Mouse (Mus musculus) embryonic facial prominence, embryonic 14.5 days (tissue): ENCODE data around the gene Ptgir. TPM values are rescaled to one million over a fixed set of nuclear protein-coding genes. Genes with fewer than 3 reads are reported as not detected.
A peak's percentile ranks its signal among the peaks of the same experiment; 100 is the strongest.

Source experiments
- ATAC-seq: fragments of 200-750 bp; cut with Nextera tagmentation; 2 replicates; pipeline ENCODE4 v1.8.0; 2017; ENCODE audit warnings: low read depth, moderate number of reproducible peaks, moderate TSS enrichment
- DNase-seq: peaks from one replicate; pipeline ENCODE4 v3.0.0-alpha.2; 2015; ENCODE audit warnings: low spot score
- H3K27ac ChIP-seq: fragments of 300-500 bp; sonication (generic); replicated peaks from 2 replicates; pipeline ENCODE4 v1.5.1; 2014; ENCODE audit warnings: low read depth, mild to moderate bottlenecking, low read length, moderate library complexity
- H3K27me3 ChIP-seq: fragments of 300-500 bp; sonication (generic); replicated peaks from 2 replicates; pipeline ENCODE4 v1.6.1; 2014; ENCODE audit warnings: low read length; ENCODE audit not compliant: control insufficient read depth, insufficient read depth
- H3K36me3 ChIP-seq: fragments of 300-500 bp; sonication (generic); 2 replicates; pipeline ENCODE4 v1.6.1; 2014; ENCODE audit warnings: low read length, mixed read lengths; ENCODE audit not compliant: control insufficient read depth, insufficient read depth
- H3K4me1 ChIP-seq: fragments of 300-500 bp; sonication (generic); 2 replicates; pipeline ENCODE4 v1.6.1; 2014; ENCODE audit warnings: antibody characterized with exemption, low read length; ENCODE audit not compliant: control insufficient read depth, insufficient read depth
- H3K4me2 ChIP-seq: fragments of 300-500 bp; sonication (generic); 2 replicates; pipeline ENCODE4 v1.6.1; 2014; ENCODE audit warnings: low read depth, mild to moderate bottlenecking, low read length, moderate library complexity, mixed read lengths
- H3K4me3 ChIP-seq: fragments of 300-500 bp; sonication (generic); 2 replicates; pipeline ENCODE4 v1.5.1; 2014; ENCODE audit warnings: low read depth, mild to moderate bottlenecking, low read length
- H3K9ac ChIP-seq: fragments of 300-500 bp; sonication (generic); 2 replicates; pipeline ENCODE4 v1.6.1; 2014; ENCODE audit warnings: low read depth, mild to moderate bottlenecking, low read length, moderate library complexity, mixed read lengths
- H3K9me3 ChIP-seq: fragments of 300-500 bp; sonication (generic); 2 replicates; pipeline ENCODE4 v1.6.1; 2016; ENCODE audit warnings: low read length; ENCODE audit not compliant: control insufficient read depth
- WGBS: fragments of 180-500 bp; shearing (Covaris S2); extraction: QIAGEN DNeasy Blood & Tissue Kit; methylation state at CpG from one replicate; pipeline ENCODE4 v1.1.7; 2014; 5-methylcytosine and 5-hydroxymethylcytosine counted together
- polyA plus RNA-seq: library from polyadenylated mRNA; unstranded; fragments of >200 nt; fragmentation: Nextera tagmentation; extraction: Ambion mirVana; gene quantifications from 2 replicates; pipeline ENCODE4 v1.2.1, GENCODE M21; 2014

Gene Ptgir
- polyA plus RNA-seq, result 1.8 and 1.9 TPM in 2 replicates

- peak; percentile 17; the same call in 1 of the 2 replicates for ATAC-seq
- Histone ChIP-seq H3K4me2 (no peak within 1 kb of the TSS), H3K9ac (0 out of 2 replicates have a peak within 1 kb of the TSS, but pooled peaks have one; percentile 4), H3K36me3 (no peaks in the 10 kb centered on the region), H3K4me1 (peaks cover 14% of the 10 kb centered on the region), H3K9me3 (no peaks in the 10 kb centered on the region), H3K4me3 (no peak within 1 kb of the TSS), H3K27me3 (no peaks in the 10 kb centered on the region), H3K27ac (no peak within 1 kb of the TSS)
- DNase-seq, result peak; percentile 62
- 10% methylated on average over 6 of the region's 6 CpGs for WGBS
Measured at GRCm38 (mm10) chr7:16906281-16906680, at the start of gene Ptgir. Ptgir (plus strand) TSS chr7:16906490.

GRCm38 (mm10) chr7:16858336-16858735, 48.0 kb upstream of the Ptgir start:
- Histone ChIP-seq H3K9me3 (no peaks in the 10 kb centered on the region), H3K27ac (no peak overlapping the region), H3K4me2 (no peak overlapping the region), H3K4me3 (no peak overlapping the region), H3K36me3 (peaks cover 81% of the 10 kb centered on the region), H3K4me1 (no peaks in the 10 kb centered on the region), H3K9ac (no peak overlapping the region), H3K27me3 (no peaks in the 10 kb centered on the region)
- ATAC-seq (no peak), DNase-seq (no peak)
- WGBS, result 25% methylated on average over 17 of the region's 17 CpGs

- H3K4me3 ChIP-seq, result no peak overlapping the region
- H3K27ac ChIP-seq, result no peak overlapping the region
- H3K9me3 ChIP-seq, result no peaks in the 10 kb centered on the region
- no peaks in the 10 kb centered on the region for H3K27me3 ChIP-seq
- H3K9ac ChIP-seq, result no peak overlapping the region
- no peak for DNase-seq
- WGBS, result 30% methylated on average over 5 of the region's 5 CpGs
- no peak overlapping the region for H3K4me2 ChIP-seq
- peaks cover 81% of the 10 kb centered on the region for H3K36me3 ChIP-seq
- ATAC-seq, result no peak
- no peaks in the 10 kb centered on the region for H3K4me1 ChIP-seq
Measured at GRCm38 (mm10) chr7:16859902-16860651, 46.2 kb upstream of the Ptgir start.

- Histone ChIP-seq H3K9ac (no peak overlapping the region), H3K4me1 (no peaks in the 10 kb centered on the region), H3K4me3 (no peak overlapping the region), H3K36me3 (peaks cover 66% of the 10 kb centered on the region), H3K27ac (no peak overlapping the region), H3K4me2 (no peak overlapping the region), H3K9me3 (no peaks in the 10 kb centered on the region), H3K27me3 (no peaks in the 10 kb centered on the region)
- WGBS, result 91% methylated on average over 3 of the region's 3 CpGs
- DNase-seq (no peak), ATAC-seq (no peak)
Measured at GRCm38 (mm10) chr7:16867488-16867887, 38.8 kb upstream of the Ptgir start.

- peaks cover 50% of the 10 kb centered on the region for H3K36me3 ChIP-seq
- ATAC-seq, result peak; percentile 96
Measured at GRCm38 (mm10) chr7:16869497-16869896, 36.8 kb upstream of the Ptgir start.

GRCm38 (mm10) chr7:16871600-16871999, 34.7 kb upstream of the Ptgir start:
- H3K36me3 ChIP-seq, result peaks cover 32% of the 10 kb centered on the region
- no peak overlapping the region for H3K27ac ChIP-seq
- WGBS, result 80% methylated on average over 10 of the region's 10 CpGs

More at GRCm38 (mm10) chr7:16869497-16869896, 36.8 kb upstream of the Ptgir start:
- peak; percentile 93 for DNase-seq
- H3K27me3 ChIP-seq, result no peaks in the 10 kb centered on the region
- peak overlapping the region; percentile 58; the same call in 1 of the 2 replicates for H3K27ac ChIP-seq
- H3K4me1 ChIP-seq, result no peaks in the 10 kb centered on the region
- peak overlapping the region; percentile 20 for H3K4me3 ChIP-seq
- peak overlapping the region; percentile 45 for H3K9ac ChIP-seq
- H3K4me2 ChIP-seq, result peak overlapping the region; percentile 43
- H3K9me3 ChIP-seq, result no peaks in the 10 kb centered on the region
- 20% methylated on average over 16 of the region's 16 CpGs for WGBS

GRCm38 (mm10) chr7:16872478-16872877, 33.8 kb upstream of the Ptgir start:
- Histone ChIP-seq H3K4me2 (no peak overlapping the region), H3K4me1 (0 out of 2 replicates have a peak, but pooled peaks cover 4% of the 10 kb centered on the region), H3K27ac (no peak overlapping the region), H3K9me3 (no peaks in the 10 kb centered on the region), H3K9ac (no peak overlapping the region), H3K27me3 (no peaks in the 10 kb centered on the region), H3K4me3 (no peak overlapping the region), H3K36me3 (peaks cover 29% of the 10 kb centered on the region)
- ATAC-seq, result no peak
- DNase-seq, result no peak
- 91% methylated on average over 9 of the region's 9 CpGs for WGBS

More at GRCm38 (mm10) chr7:16871600-16871999, 34.7 kb upstream of the Ptgir start:
- DNase-seq (no peak), ATAC-seq (no peak)
- H3K4me1 ChIP-seq, result no peaks in the 10 kb centered on the region
- no peaks in the 10 kb centered on the region for H3K9me3 ChIP-seq
- H3K4me2 ChIP-seq, result no peak overlapping the region
- H3K9ac ChIP-seq, result no peak overlapping the region
- H3K4me3 ChIP-seq, result no peak overlapping the region
- H3K27me3 ChIP-seq, result no peaks in the 10 kb centered on the region

- H3K36me3 ChIP-seq, result peaks cover 31% of the 10 kb centered on the region
- DNase-seq (no peak), ATAC-seq (no peak)
- H3K27me3 ChIP-seq, result no peaks in the 10 kb centered on the region
- H3K4me1 ChIP-seq, result 0 out of 2 replicates have a peak, but pooled peaks cover 4% of the 10 kb centered on the region
- no peak overlapping the region for H3K4me2 ChIP-seq
- no peaks in the 10 kb centered on the region for H3K9me3 ChIP-seq
- H3K27ac ChIP-seq, result no peak overlapping the region
- no peak overlapping the region for H3K9ac ChIP-seq
- no peak overlapping the region for H3K4me3 ChIP-seq
- WGBS, result 92% methylated on average over 4 of the region's 4 CpGs
Measured at GRCm38 (mm10) chr7:16873392-16873791, 32.9 kb upstream of the Ptgir start.
